Mouse (Mus musculus) ES-E14 (cell line): ENCODE results near the gene Elmod2.

Experiments used
- MAFK ChIP-seq: IDR thresholded peaks from 2 replicates; pipeline ENCODE4 v1.6.1; 2014; ENCODE audit warnings: mild to moderate bottlenecking, low read depth, low read length, inconsistent platforms; ENCODE audit not compliant: insufficient read depth
- ZC3H11A ChIP-seq: IDR thresholded peaks from 2 replicates; pipeline ENCODE4 v1.6.1; 2012; ENCODE audit warnings: low read depth, mild to moderate bottlenecking, inconsistent platforms, low read length, borderline replicate concordance

DNA sequence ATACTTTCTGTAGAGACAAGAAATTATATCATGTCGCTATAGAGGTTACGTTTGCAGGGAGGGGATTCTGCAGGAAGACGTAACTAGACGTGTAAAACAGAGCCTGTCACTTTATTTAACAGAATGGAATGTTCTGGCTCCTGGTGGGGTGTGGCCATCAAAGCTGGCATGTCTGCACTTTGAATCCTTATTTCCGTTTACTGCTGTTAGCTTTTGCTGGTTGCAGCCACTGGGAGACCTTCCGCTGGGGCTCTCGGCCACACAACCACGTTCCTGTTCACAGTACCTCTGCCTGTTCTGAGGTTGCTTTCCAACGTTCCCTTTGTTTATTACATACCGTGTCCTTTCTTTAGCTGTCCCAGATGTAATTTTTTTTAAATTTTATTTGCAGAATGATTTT, 59.8 kb downstream of the Elmod2 start:
- TF ChIP-seq MAFK (no peak), ZC3H11A (no peak)
